Mouse (Mus musculus) cortical plate, adult 2 months (tissue): ENCODE results near the gene Pygo1.

ENCODE experiments used
- CTCF ChIP-seq: fragments of 200-500 bp; IDR thresholded peaks from 2 replicates; pipeline ENCODE4 v1.5.1; 2011; ENCODE audit warnings: mild to moderate bottlenecking, control low read depth, low read length; ENCODE audit not compliant: insufficient read depth; ENCODE audit errors: extremely low read depth
- POLR2A ChIP-seq: fragments of 200-500 bp; IDR thresholded peaks from 2 replicates; pipeline ENCODE4 v1.6.1; 2011; ENCODE audit warnings: mild to moderate bottlenecking, low read length, control low read depth; ENCODE audit not compliant: insufficient read depth; ENCODE audit errors: extremely low read depth

DNA sequence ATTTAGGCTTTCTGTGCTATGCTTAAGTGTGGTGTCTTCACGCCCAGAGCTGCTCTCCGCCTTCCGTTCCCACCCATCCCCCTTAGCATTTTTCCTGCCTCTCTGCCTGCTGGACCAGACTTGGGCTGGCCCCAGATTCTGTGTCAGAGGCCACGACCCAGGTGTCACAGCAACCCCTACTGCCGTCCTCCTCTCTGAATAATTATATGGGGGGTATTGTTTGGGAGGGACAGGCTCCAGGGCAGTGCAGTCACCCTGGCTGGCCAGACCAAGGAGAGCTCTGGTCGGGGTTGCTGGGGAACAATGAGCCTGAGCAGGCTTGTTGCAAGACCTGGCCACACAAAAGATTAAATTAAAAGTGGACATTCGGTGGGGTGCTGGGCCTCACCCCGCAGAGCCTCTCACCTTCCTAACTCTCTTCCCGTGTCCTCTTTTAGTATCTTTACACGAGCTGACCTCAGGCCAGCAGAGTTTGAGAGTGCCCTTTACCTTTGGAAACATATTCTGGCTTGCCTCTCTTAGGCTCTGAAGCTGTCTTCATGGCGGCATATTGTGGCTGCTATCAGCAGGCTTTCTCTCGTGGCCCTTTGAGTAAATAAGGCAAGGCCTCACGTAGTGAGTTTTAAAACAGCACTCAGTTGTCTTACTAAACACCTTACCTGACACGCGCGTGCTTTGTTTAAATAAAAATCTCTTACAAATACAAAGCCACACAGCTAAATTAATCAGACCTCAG, 45.1 kb upstream of the Pygo1 start:
- no peak for TF ChIP-seq POLR2A
- TF ChIP-seq CTCF, result no peak
